Mouse (Mus musculus) kidney, embryonic 15.5 days (tissue): ENCODE measurements at regions not wholly inside any gene's neighbourhood (a gene's known extent, or its start where the extent isn't known, plus 50 kb on each side); places are given as distances from the start of the nearest gene placed in this dataset.

Experiments used
- ATAC-seq: fragments of 200-750 bp; cut with Nextera tagmentation; replicated peaks from 2 replicates; pipeline ENCODE4 v1.8.0; 2017; ENCODE audit warnings: moderate TSS enrichment; ENCODE audit not compliant: low FRiP score
- H3K27ac ChIP-seq: fragments of 300-500 bp; sonication (generic); 2 replicates; pipeline ENCODE4 v1.5.1; 2015; ENCODE audit warnings: mild to moderate bottlenecking, inconsistent platforms
- H3K27me3 ChIP-seq: fragments of 300-500 bp; sonication (generic); 2 replicates; pipeline ENCODE4 v1.6.1; 2015; ENCODE audit warnings: inconsistent platforms
- H3K36me3 ChIP-seq: fragments of 300-500 bp; sonication (generic); 2 replicates; pipeline ENCODE4 v1.6.1; 2015; ENCODE audit warnings: inconsistent platforms
- H3K4me1 ChIP-seq: fragments of 300-500 bp; sonication (generic); 2 replicates; pipeline ENCODE4 v1.6.1; 2015; ENCODE audit warnings: inconsistent platforms
- H3K4me2 ChIP-seq: fragments of 300-500 bp; sonication (generic); 2 replicates; pipeline ENCODE4 v1.6.1; 2015; ENCODE audit warnings: moderate library complexity, mild to moderate bottlenecking, inconsistent platforms
- H3K4me3 ChIP-seq: fragments of 300-500 bp; sonication (generic); replicated peaks from 2 replicates; pipeline ENCODE4 v1.5.1; 2015; ENCODE audit warnings: mild to moderate bottlenecking, inconsistent platforms
- H3K9ac ChIP-seq: fragments of 300-500 bp; sonication (generic); 2 replicates; pipeline ENCODE4 v1.6.1; 2015; ENCODE audit warnings: mild to moderate bottlenecking, inconsistent platforms
- H3K9me3 ChIP-seq: fragments of 300-500 bp; sonication (generic); replicated peaks from 2 replicates; pipeline ENCODE4 v1.6.1; 2016; ENCODE audit warnings: inconsistent platforms
- WGBS: fragments of 180-500 bp; shearing (Covaris S2); methylation state at CpG from one replicate; pipeline ENCODE4 v1.1.7; 2015; ENCODE audit warnings: mixed read lengths; 5-methylcytosine and 5-hydroxymethylcytosine counted together

- WGBS: 75% methylated on average over 2 of the region's 2 CpGs
Observed at GRCm38 (mm10) chr6:140946720-140947119, 217.6 kb downstream of the Gm11077 start.

GRCm38 (mm10) chr6:140950483-140950882, 221.4 kb downstream of the Gm11077 start:
- ATAC-seq: no peak
- H3K36me3 ChIP-seq: no peaks in the 10 kb centered on the region
- no peaks in the 10 kb centered on the region for H3K4me1 ChIP-seq
- H3K27me3 ChIP-seq: no peaks in the 10 kb centered on the region
- no peak overlapping the region for H3K9ac ChIP-seq
- no peak overlapping the region for H3K4me3 ChIP-seq
- no peak overlapping the region for H3K4me2 ChIP-seq
- no peak overlapping the region for H3K27ac ChIP-seq
- WGBS: 90% methylated on average over 6 of the region's 6 CpGs
- H3K9me3 ChIP-seq: no peaks in the 10 kb centered on the region

More at GRCm38 (mm10) chr6:140946720-140947119, 217.6 kb downstream of the Gm11077 start:
- Histone ChIP-seq H3K4me2 (no peak overlapping the region), H3K9me3 (no peaks in the 10 kb centered on the region), H3K36me3 (no peaks in the 10 kb centered on the region), H3K9ac (no peak overlapping the region), H3K27me3 (no peaks in the 10 kb centered on the region), H3K4me3 (no peak overlapping the region), H3K4me1 (no peaks in the 10 kb centered on the region), H3K27ac (no peak overlapping the region)
- ATAC-seq: no peak

GRCm38 (mm10) chr6:140953256-140953655, 224.2 kb downstream of the Gm11077 start:
- H3K36me3 ChIP-seq: no peaks in the 10 kb centered on the region
- no peaks in the 10 kb centered on the region for H3K4me1 ChIP-seq
- no peak overlapping the region for H3K4me2 ChIP-seq
- no peak overlapping the region for H3K27ac ChIP-seq
- no peak overlapping the region for H3K9ac ChIP-seq
- no peaks in the 10 kb centered on the region for H3K9me3 ChIP-seq
- H3K27me3 ChIP-seq: no peaks in the 10 kb centered on the region
- no peak for ATAC-seq
- no peak overlapping the region for H3K4me3 ChIP-seq

- Histone ChIP-seq H3K4me1 (no peaks in the 10 kb centered on the region), H3K27ac (no peak overlapping the region), H3K36me3 (no peaks in the 10 kb centered on the region), H3K4me3 (no peak overlapping the region), H3K4me2 (no peak overlapping the region), H3K9me3 (no peaks in the 10 kb centered on the region), H3K27me3 (no peaks in the 10 kb centered on the region), H3K9ac (no peak overlapping the region)
- ATAC-seq: no peak
- 88% methylated on average over 1 of the region's 1 CpGs for WGBS
Observed at GRCm38 (mm10) chr6:140953721-140954120, 224.6 kb downstream of the Gm11077 start.

GRCm38 (mm10) chr6:140955751-140956521, 226.9 kb downstream of the Gm11077 start:
- H3K9ac ChIP-seq: no peak overlapping the region
- no peaks in the 10 kb centered on the region for H3K4me1 ChIP-seq
- 57% methylated on average over 13 of the region's 13 CpGs for WGBS
- no peaks in the 10 kb centered on the region for H3K36me3 ChIP-seq
- 0 out of 2 replicates have a peak overlapping the region, but pooled peaks have one; percentile 9 for H3K27ac ChIP-seq
- no peak overlapping the region for H3K4me2 ChIP-seq
- no peaks in the 10 kb centered on the region for H3K9me3 ChIP-seq
- no peak overlapping the region for H3K4me3 ChIP-seq
- ATAC-seq: no peak; the same call in 1 of the 2 replicates
- H3K27me3 ChIP-seq: no peaks in the 10 kb centered on the region

GRCm38 (mm10) chr6:140956522-140956863, 227.4 kb downstream of the Gm11077 start:
- no peak for ATAC-seq
- H3K36me3 ChIP-seq: no peaks in the 10 kb centered on the region
- no peak overlapping the region for H3K9ac ChIP-seq
- no peak overlapping the region for H3K4me2 ChIP-seq
- WGBS: 90% methylated on average over 4 of the region's 4 CpGs
- no peak overlapping the region for H3K27ac ChIP-seq
- no peaks in the 10 kb centered on the region for H3K4me1 ChIP-seq
- no peaks in the 10 kb centered on the region for H3K27me3 ChIP-seq
- H3K4me3 ChIP-seq: no peak overlapping the region
- no peaks in the 10 kb centered on the region for H3K9me3 ChIP-seq

- H3K4me1 ChIP-seq: no peaks in the 10 kb centered on the region
- ATAC-seq: no peak
- 69% methylated on average over 11 of the region's 11 CpGs for WGBS
- H3K27me3 ChIP-seq: no peaks in the 10 kb centered on the region
- no peaks in the 10 kb centered on the region for H3K9me3 ChIP-seq
- H3K4me2 ChIP-seq: no peak overlapping the region
- H3K36me3 ChIP-seq: no peaks in the 10 kb centered on the region
- no peak overlapping the region for H3K9ac ChIP-seq
- H3K27ac ChIP-seq: no peak overlapping the region
- H3K4me3 ChIP-seq: no peak overlapping the region
Observed at GRCm38 (mm10) chr6:140961987-140962386, 232.9 kb downstream of the Gm11077 start.

GRCm38 (mm10) chr6:140962563-140962962, 233.5 kb downstream of the Gm11077 start:
- Histone ChIP-seq H3K4me2 (no peak overlapping the region), H3K9me3 (no peaks in the 10 kb centered on the region), H3K9ac (no peak overlapping the region), H3K27me3 (no peaks in the 10 kb centered on the region), H3K4me3 (no peak overlapping the region), H3K36me3 (no peaks in the 10 kb centered on the region), H3K4me1 (no peaks in the 10 kb centered on the region), H3K27ac (no peak overlapping the region)
- no peak for ATAC-seq
- WGBS: 54% methylated on average over 4 of the region's 4 CpGs

- Histone ChIP-seq H3K4me3 (no peak overlapping the region), H3K4me1 (no peaks in the 10 kb centered on the region), H3K4me2 (no peak overlapping the region), H3K36me3 (no peaks in the 10 kb centered on the region), H3K9ac (no peak overlapping the region), H3K27me3 (no peaks in the 10 kb centered on the region), H3K27ac (no peak overlapping the region), H3K9me3 (no peaks in the 10 kb centered on the region)
- WGBS: 71% methylated on average over 6 of the region's 6 CpGs
- no peak for ATAC-seq
Observed at GRCm38 (mm10) chr6:140973732-140974131, 244.6 kb downstream of the Gm11077 start.

GRCm38 (mm10) chr6:140976989-140977388, 247.9 kb downstream of the Gm11077 start:
- Histone ChIP-seq H3K27ac (no peak overlapping the region), H3K27me3 (no peaks in the 10 kb centered on the region), H3K4me1 (no peaks in the 10 kb centered on the region), H3K36me3 (no peaks in the 10 kb centered on the region), H3K9me3 (no peaks in the 10 kb centered on the region), H3K9ac (no peak overlapping the region), H3K4me3 (no peak overlapping the region), H3K4me2 (no peak overlapping the region)
- no peak for ATAC-seq
- 72% methylated on average over 5 of the region's 5 CpGs for WGBS

GRCm38 (mm10) chr6:140983610-140984009, 254.5 kb downstream of the Gm11077 start:
- H3K4me3 ChIP-seq: no peak overlapping the region

GRCm38 (mm10) chr6:140984249-140984648, 255.2 kb downstream of the Gm11077 start:
- Histone ChIP-seq H3K36me3 (no peaks in the 10 kb centered on the region), H3K4me3 (no peak overlapping the region), H3K9me3 (no peaks in the 10 kb centered on the region), H3K27me3 (no peaks in the 10 kb centered on the region), H3K9ac (no peak overlapping the region), H3K27ac (no peak overlapping the region), H3K4me2 (no peak overlapping the region), H3K4me1 (no peaks in the 10 kb centered on the region)
- ATAC-seq: no peak
- WGBS: 89% methylated on average over 7 of the region's 7 CpGs

More at GRCm38 (mm10) chr6:140983610-140984009, 254.5 kb downstream of the Gm11077 start:
- Histone ChIP-seq H3K36me3 (no peaks in the 10 kb centered on the region), H3K27ac (no peak overlapping the region), H3K4me2 (no peak overlapping the region), H3K27me3 (no peaks in the 10 kb centered on the region), H3K9ac (no peak overlapping the region), H3K4me1 (no peaks in the 10 kb centered on the region), H3K9me3 (no peaks in the 10 kb centered on the region)
- no peak for ATAC-seq
- WGBS: 92% methylated on average over 8 of the region's 8 CpGs
